ENCODE assay signal across 25 mouse cellular contexts in the genomic region with DNA sequence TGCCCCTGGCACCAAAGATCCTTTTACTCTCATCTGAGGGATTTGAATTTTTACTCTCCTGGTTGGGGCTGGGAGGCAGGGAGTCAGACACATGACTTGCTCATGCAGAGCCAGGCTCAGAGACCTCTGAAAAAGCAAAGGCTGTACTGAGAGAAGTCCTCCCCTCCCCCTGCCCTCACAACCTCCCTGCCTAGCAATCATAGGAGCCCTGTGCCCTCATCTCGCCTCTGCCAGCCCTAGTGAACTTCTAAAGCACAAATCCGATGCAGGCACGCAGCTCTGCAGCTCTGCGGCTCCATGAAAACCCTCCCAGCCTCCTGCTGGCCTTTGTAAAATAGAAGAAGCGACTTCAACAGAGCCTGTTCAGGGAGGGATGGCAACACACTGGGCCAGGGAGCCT. TPM values are rescaled to one million over a fixed set of nuclear protein-coding genes. Genes with fewer than 3 reads are reported as not detected.
A peak's percentile ranks its signal among the peaks of the same experiment; 100 is the strongest.
DNase-seq lines count a peak whose midpoint lies in the region; ATAC-seq and TF ChIP-seq lines count a peak whose summit lies in the region.
"Had no signal": no experiment of that assay in that cellular context is flagged by ENCODE, and none has a peak within 500 bp of the region (broad histone marks: within the 10 kb centered on the region; RNA-seq: fewer than 3 reads in every experiment).

No protein-coding gene starts in this region.

- H3K9me3 ChIP-seq in forebrain, embryonic 10.5 days, result no peaks in the 10 kb centered on the region
- H3K9me3 ChIP-seq in forebrain, embryonic 16.5 days (ENCODE audit: control insufficient read depth, low read length), result no peaks in the 10 kb centered on the region
- H3K9me3 ChIP-seq in hindbrain, embryonic 13.5 days, result no peaks in the 10 kb centered on the region
- H3K9me3 ChIP-seq in hindbrain, embryonic 11.5 days (ENCODE audit: control insufficient read depth, low read length), result no peaks in the 10 kb centered on the region
- no peaks in the 10 kb centered on the region for H3K9me3 ChIP-seq in midbrain, embryonic 10.5 days (replicated peaks)
- H3K9me3 ChIP-seq in midbrain, postnatal 0 days (ENCODE audit: low read length), result no peaks in the 10 kb centered on the region
- H3K9me3 ChIP-seq: embryonic facial prominence, embryonic 15.5 days; heart, embryonic 12.5 days; limb, embryonic 15.5 days had no signal

- no peak overlapping the region for H3K4me2 ChIP-seq in forebrain, embryonic 16.5 days (ENCODE audit: low read length)
- H3K4me2 ChIP-seq in hindbrain, embryonic 13.5 days, result no peak overlapping the region
- no peak overlapping the region for H3K4me2 ChIP-seq in hindbrain, embryonic 11.5 days (replicated peaks; ENCODE audit: low read depth, low read length)
- H3K4me2 ChIP-seq in midbrain, postnatal 0 days (ENCODE audit: low read depth, low read length, poor library complexity, severe bottlenecking), result no peak overlapping the region
- H3K4me2 ChIP-seq: embryonic facial prominence, embryonic 15.5 days; heart, embryonic 12.5 days; limb, embryonic 15.5 days; lung, embryonic 14.5 days had no signal

- no peak overlapping the region for H3K4me3 ChIP-seq in forebrain, embryonic 10.5 days
- no peak overlapping the region for H3K4me3 ChIP-seq in forebrain, embryonic 16.5 days (replicated peaks; ENCODE audit: low read length)
- no peak overlapping the region for H3K4me3 ChIP-seq in hindbrain, embryonic 13.5 days
- no peak overlapping the region for H3K4me3 ChIP-seq in hindbrain, embryonic 11.5 days (ENCODE audit: low read depth, low read length)
- no peak overlapping the region for H3K4me3 ChIP-seq in midbrain, embryonic 10.5 days
- no peak overlapping the region for H3K4me3 ChIP-seq in midbrain, postnatal 0 days (ENCODE audit: low read depth, low read length)
- H3K4me3 ChIP-seq: embryonic facial prominence, embryonic 15.5 days; heart, embryonic 12.5 days; limb, embryonic 15.5 days had no signal

- no peak for DNase-seq in forebrain, embryonic 10.5 days (ENCODE audit: extremely low spot score, low spot score)
- DNase-seq in hindbrain, embryonic 11.5 days (ENCODE audit: low spot score), result no peak
- DNase-seq in midbrain, embryonic 10.5 days (ENCODE audit: low spot score), result no peak
- peak; percentile 10 for DNase-seq in midbrain, postnatal 0 days (ENCODE audit: low spot score)
- DNase-seq in urinary bladder, adult 2 months (ENCODE audit: low spot score), result no peak
- no peak for DNase-seq in spleen, postnatal 4 days (ENCODE audit: low spot score in 2 of 2)
- DNase-seq: adrenal gland, postnatal 10 days; cerebellum, adult 9-10 months; gastrocnemius, postnatal 10 days; heart, adult 11 months; heart, postnatal 10 days; kidney, adult 2 months; left cerebral cortex, postnatal 4 days; lung, embryonic 14.5 days; thymus, adult 18-20 months; thymus, postnatal 4 days had no signal

- peak overlapping the region; percentile 57; the same call in 1 of the 2 replicates for H3K27ac ChIP-seq in forebrain, embryonic 10.5 days
- H3K27ac ChIP-seq in forebrain, embryonic 16.5 days (ENCODE audit: low read length), result no peak overlapping the region
- H3K27ac ChIP-seq in hindbrain, embryonic 13.5 days, result no peak overlapping the region
- no peak overlapping the region for H3K27ac ChIP-seq in hindbrain, embryonic 11.5 days (ENCODE audit: low read depth, low read length)
- peak overlapping the region; percentile 39; the same call in 1 of the 2 replicates for H3K27ac ChIP-seq in midbrain, embryonic 10.5 days (replicated peaks)
- peak overlapping the region; percentile 12; the same call in 1 of the 2 replicates for H3K27ac ChIP-seq in midbrain, postnatal 0 days (ENCODE audit: low read depth, low read length)
- H3K27ac ChIP-seq: embryonic facial prominence, embryonic 15.5 days; kidney, postnatal 0 days; limb, embryonic 15.5 days; liver, embryonic 14.5 days had no signal

- no peak overlapping the region for H3K9ac ChIP-seq in forebrain, embryonic 16.5 days (replicated peaks; ENCODE audit: low read depth, low read length)
- H3K9ac ChIP-seq in hindbrain, embryonic 13.5 days, result peak overlapping the region; percentile 14; the same call in 1 of the 2 replicates
- no peak overlapping the region for H3K9ac ChIP-seq in hindbrain, embryonic 11.5 days (ENCODE audit: low read depth, low read length)
- 0 out of 2 replicates have a peak overlapping the region, but pooled peaks have one; percentile 19 for H3K9ac ChIP-seq in midbrain, postnatal 0 days (replicated peaks; ENCODE audit: low read length, poor library complexity, severe bottlenecking)
- H3K9ac ChIP-seq: embryonic facial prominence, embryonic 15.5 days; heart, embryonic 12.5 days; limb, embryonic 15.5 days; liver, embryonic 14.5 days; lung, embryonic 14.5 days had no signal

- WGBS in forebrain, embryonic 10.5 days, result 10% methylated on average over 5 of the region's 5 CpGs
- 3% methylated on average over 5 of the region's 5 CpGs for WGBS in forebrain, embryonic 16.5 days
- 9% methylated on average over 5 of the region's 5 CpGs for WGBS in hindbrain, embryonic 13.5 days
- WGBS in hindbrain, embryonic 11.5 days, result 12% methylated on average over 5 of the region's 5 CpGs
- 11% methylated on average over 5 of the region's 5 CpGs for WGBS in midbrain, embryonic 10.5 days
- 13% methylated on average over 5 of the region's 5 CpGs for WGBS in midbrain, postnatal 0 days

- peaks cover 56% of the 10 kb centered on the region for H3K27me3 ChIP-seq in forebrain, embryonic 10.5 days (ENCODE audit: poor library complexity, severe bottlenecking)
- H3K27me3 ChIP-seq in forebrain, embryonic 16.5 days (replicated peaks; ENCODE audit: control insufficient read depth, insufficient read depth, low read length), result no peaks in the 10 kb centered on the region
- H3K27me3 ChIP-seq in hindbrain, embryonic 13.5 days, result peaks cover 45% of the 10 kb centered on the region
- no peaks in the 10 kb centered on the region for H3K27me3 ChIP-seq in hindbrain, embryonic 11.5 days (ENCODE audit: control insufficient read depth, insufficient read depth, low read length)
- peaks cover 77% of the 10 kb centered on the region for H3K27me3 ChIP-seq in midbrain, embryonic 10.5 days (ENCODE audit: low read depth, poor library complexity, severe bottlenecking)
- H3K27me3 ChIP-seq in midbrain, postnatal 0 days (ENCODE audit: insufficient read depth, low read length), result peaks cover 3% of the 10 kb centered on the region; the same call in 1 of the 2 replicates

- H3K4me1 ChIP-seq in forebrain, embryonic 10.5 days, result peaks cover 48% of the 10 kb centered on the region
- peaks cover 13% of the 10 kb centered on the region for H3K4me1 ChIP-seq in forebrain, embryonic 16.5 days (replicated peaks; ENCODE audit: control insufficient read depth, insufficient read depth, low read length)
- H3K4me1 ChIP-seq in hindbrain, embryonic 13.5 days (replicated peaks), result peaks cover 23% of the 10 kb centered on the region
- peaks cover 3% of the 10 kb centered on the region for H3K4me1 ChIP-seq in hindbrain, embryonic 11.5 days (replicated peaks; ENCODE audit: control insufficient read depth, insufficient read depth, low read length)
- peaks cover 54% of the 10 kb centered on the region for H3K4me1 ChIP-seq in midbrain, embryonic 10.5 days
- H3K4me1 ChIP-seq in midbrain, postnatal 0 days (ENCODE audit: insufficient read depth, low read length), result peaks cover 7% of the 10 kb centered on the region; the same call in 1 of the 2 replicates

- no peaks in the 10 kb centered on the region for H3K36me3 ChIP-seq in forebrain, embryonic 10.5 days (replicated peaks)
- no peaks in the 10 kb centered on the region for H3K36me3 ChIP-seq in forebrain, embryonic 16.5 days (ENCODE audit: control insufficient read depth, insufficient read depth)
- no peaks in the 10 kb centered on the region for H3K36me3 ChIP-seq in hindbrain, embryonic 13.5 days
- H3K36me3 ChIP-seq in hindbrain, embryonic 11.5 days (ENCODE audit: control insufficient read depth, insufficient read depth, low read length), result no peaks in the 10 kb centered on the region
- no peaks in the 10 kb centered on the region for H3K36me3 ChIP-seq in midbrain, embryonic 10.5 days
- no peaks in the 10 kb centered on the region for H3K36me3 ChIP-seq in midbrain, postnatal 0 days (ENCODE audit: insufficient read depth, low read length)
- H3K36me3 ChIP-seq: embryonic facial prominence, embryonic 15.5 days; heart, embryonic 12.5 days; limb, embryonic 15.5 days had no signal

- TF ChIP-seq CTCF in midbrain, postnatal 0 days (IDR thresholded peaks at IDR 0.05), result no peak

- ATAC-seq in forebrain, embryonic 16.5 days, result no peak
- no peak for ATAC-seq in hindbrain, embryonic 13.5 days (ENCODE audit: low FRiP score)
- ATAC-seq in hindbrain, embryonic 11.5 days (ENCODE audit: low FRiP score), result no peak
- ATAC-seq in midbrain, postnatal 0 days (ENCODE audit: low FRiP score), result 0 out of 2 replicates have a peak, but pooled peaks have one; percentile 4

RNA-seq across cellular contexts. Expression of a gene that starts 34.6 kb away (rescaled TPM):
- 1.7 and 1.9 TPM in 2 replicates for polyA plus RNA-seq in forebrain, embryonic 10.5 days (2016; fragmentation: Nextera tagmentation; extraction: Ambion mirVana)
- polyA plus RNA-seq in forebrain, embryonic 16.5 days (2015; fragmentation: Nextera tagmentation; extraction: Ambion mirVana), result 8.1 and 8.4 TPM in 2 replicates
- polyA plus RNA-seq in hindbrain, embryonic 13.5 days (2015; fragmentation: Nextera tagmentation; extraction: Ambion mirVana), result 6.1 and 6.3 TPM in 2 replicates
- 1.5 and 1.8 TPM in 2 replicates for polyA plus RNA-seq in hindbrain, embryonic 11.5 days (2014; fragmentation: Nextera tagmentation; extraction: Ambion mirVana)
- 1.8 and 2.7 TPM in 2 replicates for polyA plus RNA-seq in midbrain, embryonic 10.5 days (2016; fragmentation: Nextera tagmentation; extraction: Ambion mirVana)
- total RNA-seq in midbrain, postnatal 0 days (2014; rRNA removed), result 29.9 and 40.8 TPM in 2 replicates
- 12.8 and 13.7 TPM in 2 replicates for polyA plus RNA-seq in midbrain, postnatal 0 days (2015; fragmentation: Nextera tagmentation; extraction: Ambion mirVana)
- 5.5 and 6.4 TPM in 2 replicates for polyA plus RNA-seq in urinary bladder, adult 2 months (2012; rRNA removed)
- total RNA-seq: megakaryocyte, adult 5-6 weeks; monocyte, adult 5-6 weeks had no signal

RNA-seq across cellular contexts. Expression of a gene that starts 49.6 kb away (rescaled TPM):
- polyA plus RNA-seq in forebrain, embryonic 10.5 days (2016; fragmentation: Nextera tagmentation; extraction: Ambion mirVana), result 0.77 and 2.6 TPM in 2 replicates
- polyA plus RNA-seq in forebrain, embryonic 16.5 days (2015; fragmentation: Nextera tagmentation; extraction: Ambion mirVana), result 6.9 and 9.7 TPM in 2 replicates
- polyA plus RNA-seq in hindbrain, embryonic 13.5 days (2015; fragmentation: Nextera tagmentation; extraction: Ambion mirVana), result 7.9 and 8.4 TPM in 2 replicates
- 2.1 and 2.4 TPM in 2 replicates for polyA plus RNA-seq in hindbrain, embryonic 11.5 days (2014; fragmentation: Nextera tagmentation; extraction: Ambion mirVana)
- polyA plus RNA-seq in midbrain, embryonic 10.5 days (2016; fragmentation: Nextera tagmentation; extraction: Ambion mirVana), result 1.6 and 2.2 TPM in 2 replicates
- 138 and 140 TPM in 2 replicates for total RNA-seq in midbrain, postnatal 0 days (2014; rRNA removed)
- polyA plus RNA-seq in midbrain, postnatal 0 days (2015; fragmentation: Nextera tagmentation; extraction: Ambion mirVana), result 14.7 and 19.0 TPM in 2 replicates
- 1.2 TPM in 2 replicates for polyA plus RNA-seq in urinary bladder, adult 2 months (2012; rRNA removed)
- total RNA-seq: megakaryocyte, adult 5-6 weeks; monocyte, adult 5-6 weeks had no signal

Comparison
In these comparisons a context has a peak if more than half of its experiments do, and no peak if none do; other contexts are left out.
1. H3K27ac ChIP-seq: peak in forebrain, embryonic 10.5 days (single experiment), midbrain, embryonic 10.5 days (single experiment) and midbrain, postnatal 0 days (single experiment); none in forebrain, embryonic 16.5 days (single experiment), hindbrain, embryonic 13.5 days (single experiment) and hindbrain, embryonic 11.5 days (single experiment).
2. H3K9ac ChIP-seq: peak in hindbrain, embryonic 13.5 days (single experiment) and midbrain, postnatal 0 days (single experiment); none in forebrain, embryonic 16.5 days (single experiment) and hindbrain, embryonic 11.5 days (single experiment).